Mouse (Mus musculus) left cerebral cortex, adult 9 months (tissue): ENCODE data around the gene Cct5.

ENCODE experiments used
- DNase-seq, 2 experiments: peaks; one replicate each; pipeline ENCODE4 v3.0.0; 2022; ENCODE audit warnings: low spot score in 2 of 2

Gene Cct5

DNA sequence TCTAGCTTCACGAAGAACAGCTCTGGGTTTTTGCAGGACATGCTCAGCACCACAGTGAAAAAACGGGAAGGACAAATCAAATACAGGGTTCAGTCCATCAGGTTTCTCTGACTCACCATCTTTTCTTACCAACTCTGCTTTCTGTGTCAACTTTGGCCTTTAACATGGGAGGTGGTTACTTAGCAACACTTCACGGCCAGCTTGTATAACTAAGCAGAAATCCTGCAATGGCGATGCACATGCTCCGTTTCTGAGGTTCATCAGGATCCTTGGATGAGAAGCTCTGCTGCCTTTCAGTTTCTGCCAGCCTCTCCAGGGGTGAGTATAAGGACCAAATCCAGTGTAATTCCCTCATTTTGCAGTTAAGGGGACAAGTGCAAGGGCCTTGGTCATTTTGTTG is 36.4 kb downstream of the Cct5 start, which contains the start of gene Cmbl:
Cmbl (plus strand) TSS at position 206 of the 400 bp plus-strand sequence.
- no peak for DNase-seq

DNA sequence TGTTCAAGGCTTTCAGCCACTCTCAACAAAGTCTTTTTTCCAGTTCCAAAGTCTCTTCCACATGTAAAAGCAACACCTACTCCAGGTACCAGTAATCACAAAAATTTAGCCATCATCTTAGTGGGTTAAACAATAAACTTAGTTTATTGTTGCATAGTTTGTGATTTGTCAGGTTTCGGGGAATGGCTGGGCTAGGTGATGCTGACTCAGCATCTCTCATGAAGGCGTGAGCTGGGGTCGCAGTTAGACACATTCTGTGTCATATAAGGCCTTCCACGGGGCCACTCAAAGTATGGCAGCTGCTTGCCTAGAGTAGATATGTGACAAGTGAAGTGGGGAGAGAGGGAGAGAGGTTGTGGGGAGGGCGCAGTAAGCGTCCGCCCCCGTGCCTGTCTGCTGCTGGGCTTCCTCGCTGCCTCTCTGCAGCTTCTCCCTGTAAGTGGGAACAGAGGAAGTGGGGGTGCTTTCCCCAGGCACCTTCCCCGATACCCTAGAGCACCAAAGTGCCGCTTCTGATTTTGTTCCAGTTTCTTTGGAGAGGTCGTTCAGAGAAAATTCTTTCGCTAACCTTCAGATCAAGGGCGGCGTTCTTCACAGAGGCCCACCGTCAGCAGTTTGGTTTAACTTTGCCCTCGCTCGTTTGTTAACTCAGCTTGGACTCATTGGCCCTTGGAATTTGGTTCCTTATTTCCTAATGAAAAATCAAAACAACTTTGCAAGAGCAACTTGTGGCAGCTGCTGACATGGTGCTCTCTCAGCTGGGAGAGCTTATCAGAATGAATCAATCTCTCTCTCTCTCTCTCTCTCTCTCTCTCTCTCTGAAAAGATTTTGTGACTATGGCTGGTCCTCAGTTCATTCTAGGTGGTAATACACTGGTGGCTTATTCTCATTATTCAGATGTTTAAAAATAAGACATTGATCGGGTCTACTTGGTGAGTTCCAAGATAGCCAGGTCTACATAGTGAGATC is 37.7 kb downstream of the Cct5 start:
- DNase-seq: no peak

DNA sequence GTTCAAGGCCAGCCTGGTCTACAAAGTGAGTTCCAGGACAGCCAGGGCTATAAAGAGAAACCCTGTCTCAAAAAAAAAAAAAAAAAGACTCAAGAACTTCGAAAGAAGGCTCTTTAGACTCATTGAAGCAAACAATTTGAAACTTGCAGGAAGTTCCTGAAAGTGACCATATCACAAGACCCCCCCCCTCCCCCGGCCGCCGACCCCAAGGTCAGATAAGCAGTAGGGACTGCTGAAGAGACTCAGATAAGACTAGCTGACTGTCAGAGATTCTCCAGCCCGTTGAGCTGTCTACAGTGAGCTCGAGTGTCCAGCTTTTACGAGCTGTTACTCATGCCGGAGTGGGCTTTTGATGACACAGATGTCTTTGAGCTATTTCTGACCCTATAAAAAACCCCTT is 38.8 kb downstream of the Cct5 start:
- no peak for DNase-seq

DNA sequence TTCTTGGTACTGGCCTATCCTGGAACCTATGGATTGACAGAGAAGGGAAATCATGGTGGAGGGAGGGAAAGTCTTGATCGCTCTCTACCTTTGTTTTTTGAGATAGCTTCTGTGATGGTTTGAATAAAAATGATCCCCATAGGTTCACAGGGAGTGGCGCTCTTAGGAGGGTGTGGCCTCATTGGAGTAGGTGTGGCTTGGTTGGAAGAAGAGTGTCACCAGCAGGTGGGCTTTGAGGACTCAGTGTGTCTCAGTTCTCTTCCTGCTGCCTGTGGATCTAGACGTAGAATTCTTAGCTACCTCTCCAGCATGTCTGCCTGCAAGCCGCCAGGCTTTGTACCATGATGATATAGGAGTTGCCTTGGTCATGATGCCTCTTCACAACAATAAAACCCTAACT is 39.6 kb downstream of the Cct5 start:
- DNase-seq: no peak

DNA sequence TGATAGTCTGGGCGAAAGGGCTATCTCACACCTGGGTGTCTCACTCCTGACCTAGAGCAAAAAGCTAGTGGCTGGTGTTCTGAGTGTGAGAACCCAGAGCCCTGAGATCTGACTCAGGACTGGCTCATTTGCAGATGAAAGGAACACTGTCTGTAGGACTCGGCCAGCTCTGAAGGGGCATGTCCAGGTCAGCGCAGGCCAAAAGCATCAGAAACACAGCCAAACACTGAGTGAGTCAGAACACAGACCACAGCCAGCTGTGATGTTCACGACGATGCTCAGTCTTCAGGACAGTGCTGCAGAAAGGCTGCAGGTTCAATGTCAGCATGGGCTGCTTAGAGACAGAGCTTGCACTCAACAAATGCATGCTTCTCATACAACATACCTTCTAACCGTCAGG is 40.2 kb downstream of the Cct5 start:
- no peak for DNase-seq

DNA sequence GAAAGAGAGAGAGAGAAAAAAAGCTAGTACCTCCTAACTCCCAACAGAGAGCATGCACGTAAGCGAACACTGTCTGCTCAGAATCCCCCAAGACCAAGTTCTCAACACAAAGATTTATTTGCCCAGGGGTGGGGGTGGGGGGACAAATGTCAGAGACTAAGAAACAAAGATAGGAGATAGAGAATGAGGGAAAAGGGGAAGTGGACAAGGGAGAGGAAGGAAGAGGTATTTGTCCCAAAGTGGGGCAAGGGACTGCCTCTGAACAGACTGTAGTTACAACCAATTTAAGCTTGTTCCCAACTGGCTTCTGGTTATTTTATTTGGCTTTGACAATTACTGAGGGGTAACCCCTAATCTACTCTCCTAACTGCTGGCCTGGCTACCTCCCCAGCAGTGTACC is 46.7 kb downstream of the Cct5 start:
- DNase-seq: no peak

DNA sequence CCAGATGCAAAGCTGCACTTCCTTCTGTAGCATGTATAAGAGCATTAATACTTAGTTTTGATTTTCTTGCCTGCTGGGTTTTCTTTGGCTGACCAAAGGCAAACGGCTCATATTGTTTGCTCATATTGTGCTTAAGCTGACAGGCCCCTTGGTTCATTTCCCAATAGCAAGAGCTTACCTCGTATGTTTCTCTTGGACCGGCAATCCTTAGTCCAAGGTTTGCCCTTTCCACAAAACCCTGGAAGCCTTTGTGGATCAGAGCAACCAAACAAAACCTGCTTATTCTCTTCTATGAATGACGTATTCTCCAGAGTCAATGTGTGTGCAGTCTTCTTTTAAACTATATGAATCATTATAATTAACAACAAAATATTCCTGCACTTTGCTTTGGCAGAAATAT is 51.2 kb downstream of the Cct5 start:
- DNase-seq: no peak

DNA sequence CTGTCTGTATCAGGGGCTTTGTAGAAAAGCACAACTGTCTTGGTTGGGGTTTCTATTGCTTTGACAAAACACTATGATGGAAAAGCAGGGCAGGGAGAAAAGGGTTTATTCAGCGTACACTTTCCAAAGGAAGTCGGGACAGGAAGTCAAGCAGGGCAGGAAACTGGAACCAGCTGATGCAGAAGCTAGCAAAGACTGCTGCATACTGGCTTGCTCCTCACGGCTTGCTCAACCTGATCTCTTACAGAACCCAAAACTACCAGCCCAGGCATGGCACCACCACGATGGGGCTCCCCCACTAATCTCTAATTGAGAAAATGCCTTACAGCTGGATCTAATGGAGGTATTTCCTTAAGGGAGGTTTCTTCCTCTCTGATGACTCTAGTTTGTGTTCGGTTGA is 54.2 kb downstream of the Cct5 start:
- DNase-seq: no peak

DNA sequence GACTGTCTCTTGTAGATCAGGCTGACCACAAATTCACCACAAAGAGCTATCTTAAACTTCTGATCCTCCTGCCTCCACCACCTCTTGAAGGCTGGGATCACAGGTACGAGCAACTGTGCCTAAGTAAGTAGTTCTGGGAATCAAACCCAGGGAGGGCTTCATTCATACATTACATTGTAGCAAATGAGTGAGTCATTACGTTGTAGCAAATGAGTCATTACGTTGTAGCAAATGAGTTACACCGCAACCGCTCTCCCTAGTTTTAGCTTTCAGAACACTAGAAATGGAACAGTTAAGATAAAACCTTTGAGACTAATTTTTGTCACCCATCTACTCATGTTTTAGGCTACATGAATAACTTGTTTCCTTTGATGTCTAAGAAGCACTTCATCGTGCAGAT is 55.3 kb downstream of the Cct5 start:
- no peak for DNase-seq

DNA sequence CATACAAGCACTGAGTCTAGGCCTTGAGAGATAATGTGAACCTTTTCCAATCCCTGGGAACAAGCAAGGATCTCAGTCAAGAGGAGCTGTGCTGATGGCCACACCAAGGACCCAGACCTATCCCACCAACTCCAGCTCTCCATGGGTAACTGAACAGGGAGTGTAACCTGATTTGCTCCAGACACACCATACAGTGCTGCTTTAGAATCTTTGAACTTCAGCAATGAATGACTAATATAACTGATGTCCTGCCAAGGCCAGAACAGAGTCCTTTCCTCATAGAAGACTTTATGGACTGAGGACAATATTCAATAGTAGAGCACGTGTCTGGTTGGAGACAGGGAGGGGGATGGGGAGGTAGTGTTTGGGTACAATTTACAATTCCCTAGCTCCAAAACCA is 56.5 kb downstream of the Cct5 start:
- no peak for DNase-seq

DNA sequence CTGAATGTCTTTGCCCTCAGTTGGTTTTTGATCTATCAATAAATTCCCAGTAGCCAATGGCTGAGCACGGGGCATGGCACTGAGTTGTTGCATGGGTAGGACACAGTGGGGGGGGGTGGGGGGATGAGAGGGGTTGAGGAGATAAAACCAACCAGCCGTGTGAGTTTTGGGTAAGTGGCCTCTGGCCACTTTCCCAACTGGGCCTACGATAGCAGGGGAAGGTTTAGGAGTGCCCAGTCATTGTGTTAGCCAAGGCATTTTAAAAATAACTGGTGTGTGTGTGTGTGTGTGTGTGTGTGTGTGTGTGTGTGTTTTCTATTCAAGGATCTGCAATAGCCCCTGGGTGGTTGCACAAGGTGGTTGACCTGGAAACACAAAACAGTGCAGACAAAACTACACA is 58.4 kb downstream of the Cct5 start:
- DNase-seq: no peak

DNA sequence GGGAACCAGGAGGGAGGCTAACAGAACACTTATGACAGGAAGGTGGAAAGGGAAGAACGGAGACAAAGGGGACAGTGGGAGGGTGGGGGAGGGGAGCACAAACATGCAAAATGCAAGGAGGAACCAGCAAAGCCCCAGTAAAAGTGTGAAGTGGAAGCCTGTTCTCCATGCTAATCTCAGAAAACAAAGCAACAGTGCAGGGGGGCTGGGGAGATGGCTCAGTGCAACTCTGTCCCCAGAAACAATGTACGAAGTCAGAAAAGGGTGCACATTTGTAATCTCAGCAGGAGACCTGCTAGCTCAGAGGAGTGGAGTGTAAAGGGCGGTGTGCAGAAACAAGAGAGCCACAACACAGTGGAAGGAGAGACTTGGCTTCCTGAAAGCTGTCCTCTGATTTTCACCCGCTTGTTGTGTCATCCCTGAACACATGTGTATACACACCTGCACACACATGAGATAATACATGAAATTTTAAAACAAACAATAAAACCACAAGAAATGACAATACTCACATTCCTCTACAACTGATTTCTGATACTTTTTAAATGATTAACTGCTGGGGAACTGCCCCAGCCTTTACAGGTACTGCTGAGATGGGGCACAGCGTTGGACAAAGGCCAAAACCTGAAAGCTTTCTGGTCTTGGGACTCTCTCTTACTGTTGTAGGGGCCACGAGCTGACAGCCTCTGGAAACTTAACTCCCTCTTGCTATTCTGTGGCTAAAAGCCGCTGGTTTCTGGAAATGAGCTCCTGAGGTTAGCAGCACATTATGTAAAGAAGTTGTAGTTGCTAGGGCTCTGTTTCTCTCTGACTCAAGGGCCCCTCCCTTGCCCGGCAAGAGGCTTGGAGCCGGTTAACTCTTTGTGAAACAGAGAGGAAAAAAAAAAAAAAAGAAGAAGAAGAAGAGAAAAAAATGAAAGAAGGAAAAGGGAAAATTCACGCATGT is 59.3 kb downstream of the Cct5 start:
- DNase-seq: no peak
